Mouse (Mus musculus): ENCODE data around the gene Cntfr. TPM values are rescaled to one million over a fixed set of nuclear protein-coding genes. Genes with fewer than 3 reads are reported as not detected.

Cntfr gene
- polyA plus RNA-seq, 1 experiment from 2014 or later, result 19.0 TPM

DNA sequence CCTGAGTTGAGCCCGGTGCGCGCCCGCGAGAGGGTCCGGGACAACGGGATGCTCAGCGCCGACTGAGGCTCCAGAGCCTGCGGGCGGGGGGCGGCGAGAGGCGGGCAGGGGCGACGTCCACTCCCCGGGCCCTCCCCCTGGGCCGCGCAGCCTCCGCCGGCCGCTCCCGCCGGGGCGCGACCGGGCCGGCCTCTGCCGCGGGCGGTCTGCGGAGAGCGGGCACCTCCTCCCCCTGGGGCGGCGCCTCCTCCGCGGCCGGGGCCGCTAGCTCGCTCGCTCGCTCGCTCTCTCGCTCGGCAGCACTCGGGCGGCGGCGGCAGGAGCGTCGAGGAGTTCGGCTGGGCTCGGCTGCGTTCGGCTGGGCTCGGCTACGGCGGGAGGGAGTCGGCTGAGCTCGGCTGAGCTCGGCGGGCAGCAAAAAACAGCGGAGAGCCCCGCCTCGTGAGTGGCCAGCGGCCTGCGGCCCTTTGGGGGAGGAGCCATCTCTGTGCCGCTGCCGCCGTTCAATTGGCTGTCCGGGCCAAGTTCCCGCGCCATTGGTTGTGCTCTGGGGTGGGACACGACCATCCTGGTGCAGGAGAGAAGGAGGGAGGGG, 56.9 kb downstream of the Cntfr start, which contains the start of gene Enho:
Gene Enho, minus strand, starts transcription at position 412 of the 595 bp plus-strand sequence.
- peak; percentile 87 for ATAC-seq (ENCODE audit: insufficient number of reproducible peaks, low FRiP score, low TSS enrichment, low read depth)
- no peaks in the 10 kb centered on the region for H3K36me3 ChIP-seq
- H3K27me3 ChIP-seq, result peaks cover 5% of the 10 kb centered on the region; the same call in 1 of the 2 replicates
- H3K9ac ChIP-seq, result peak within 1 kb of the TSS; percentile 61
- H3K27ac ChIP-seq (replicated peaks), result peak within 1 kb of the TSS; percentile 63
- peak within 1 kb of the TSS; percentile 68 for H3K4me2 ChIP-seq (replicated peaks)
- H3K4me1 ChIP-seq, result peaks cover 44% of the 10 kb centered on the region
- no peaks in the 10 kb centered on the region for H3K9me3 ChIP-seq (replicated peaks)
- H3K4me3 ChIP-seq (replicated peaks), result peak within 1 kb of the TSS; percentile 54
- under 1% methylated on average over 72 of the region's 74 CpGs for WGBS

DNA sequence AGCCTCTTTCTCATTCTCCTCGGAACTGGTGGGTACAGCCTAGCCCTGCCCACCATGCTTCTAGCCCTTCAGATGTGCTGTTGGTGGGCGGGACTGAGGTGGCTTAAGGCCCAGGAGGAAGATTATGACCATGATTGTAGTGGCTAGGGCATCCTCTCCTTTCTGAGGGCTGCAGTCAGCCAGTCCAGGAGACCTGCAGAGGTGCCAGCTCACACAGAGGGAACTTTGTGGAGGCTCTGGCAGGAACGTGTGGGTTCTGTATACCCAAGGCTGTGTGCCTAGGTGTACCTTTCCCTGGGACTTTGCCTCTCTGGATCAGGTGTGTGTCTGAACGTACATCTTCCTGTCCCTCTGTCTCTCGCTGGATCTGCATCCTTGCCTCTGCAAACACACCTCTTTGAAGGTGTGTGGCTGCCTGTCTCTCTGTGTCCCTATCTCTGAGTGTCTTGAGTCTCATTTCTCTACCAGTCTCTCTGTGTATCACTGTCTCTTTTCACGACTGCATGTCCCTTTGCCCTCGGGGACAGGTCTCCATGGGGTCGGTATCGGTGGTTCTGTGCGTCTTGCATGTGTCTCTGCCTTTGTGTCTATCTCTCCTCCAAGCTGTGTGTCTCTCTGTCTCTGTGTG, 57.6 kb downstream of the Cntfr start:
- WGBS, result 15% methylated on average over 10 of the region's 10 CpGs
- ATAC-seq (ENCODE audit: insufficient number of reproducible peaks, low FRiP score, low TSS enrichment, low read depth), result no peak
- H3K36me3 ChIP-seq, result no peaks in the 10 kb centered on the region
- peak overlapping the region; percentile 61 for H3K9ac ChIP-seq
- H3K9me3 ChIP-seq (replicated peaks), result no peaks in the 10 kb centered on the region
- H3K4me2 ChIP-seq (replicated peaks), result peak overlapping the region; percentile 68
- peaks cover 5% of the 10 kb centered on the region; the same call in 1 of the 2 replicates for H3K27me3 ChIP-seq
- H3K4me3 ChIP-seq (replicated peaks), result peak overlapping the region; percentile 54
- H3K27ac ChIP-seq (replicated peaks), result no peak overlapping the region; the same call in 1 of the 2 replicates
- H3K4me1 ChIP-seq, result peaks cover 45% of the 10 kb centered on the region

DNA sequence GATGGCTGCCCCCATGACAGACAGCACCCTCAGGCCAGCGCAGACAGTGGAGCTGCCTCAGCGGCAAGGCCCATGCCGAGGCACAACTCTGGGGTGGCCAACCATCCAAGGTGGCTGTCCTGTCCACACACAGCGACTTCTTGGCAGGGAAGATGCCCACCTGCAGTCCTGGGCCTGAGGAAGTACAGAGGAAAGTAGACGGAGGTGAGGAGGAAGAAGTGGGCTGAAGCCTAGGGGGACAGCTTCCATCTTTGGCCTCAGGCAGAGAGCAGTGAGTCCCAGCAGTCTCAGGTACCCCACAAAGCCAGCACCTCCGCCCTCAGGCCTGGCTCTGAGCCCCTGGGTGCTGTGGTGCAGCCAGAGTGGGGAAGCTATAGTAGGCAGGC, 58.1 kb downstream of the Cntfr start:
- 71% methylated on average over 6 of the region's 6 CpGs for WGBS

DNA sequence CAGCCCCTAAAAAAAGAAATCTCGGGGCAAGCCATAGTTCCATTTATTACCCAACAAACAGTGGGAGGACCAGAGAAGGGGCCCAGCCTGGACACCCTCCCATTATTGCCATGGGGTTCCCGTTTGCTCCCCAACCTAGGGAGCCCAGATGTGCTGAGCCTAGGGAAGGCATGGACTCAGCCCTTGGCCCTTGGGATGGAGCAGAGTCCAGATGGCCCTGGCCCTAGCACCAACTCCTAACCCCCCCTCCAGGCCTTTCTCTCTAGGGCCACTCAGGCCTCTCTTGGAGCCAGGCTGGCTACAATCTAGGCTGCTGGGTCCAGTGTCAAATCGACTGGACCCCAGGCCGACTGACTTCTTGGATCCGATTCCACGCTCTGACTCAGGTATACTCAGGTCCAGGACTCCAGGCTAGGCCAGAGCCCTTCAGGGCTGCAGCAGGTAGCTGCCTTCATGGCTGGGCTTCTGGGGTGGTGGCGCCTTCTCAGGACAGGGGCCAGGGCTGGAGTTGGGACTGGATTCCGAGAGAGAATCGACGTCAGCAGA, 58.6 kb downstream of the Cntfr start:
- Histone ChIP-seq H3K4me3 (replicated peaks) (no peak overlapping the region), H3K27me3 (peaks cover 5% of the 10 kb centered on the region; the same call in 1 of the 2 replicates), H3K27ac (replicated peaks) (no peak overlapping the region), H3K4me2 (replicated peaks) (peak overlapping the region; percentile 68; the same call in 1 of the 2 replicates), H3K4me1 (peaks cover 52% of the 10 kb centered on the region), H3K9me3 (replicated peaks) (no peaks in the 10 kb centered on the region), H3K36me3 (no peaks in the 10 kb centered on the region), H3K9ac (no peak overlapping the region)
- 89% methylated on average over 10 of the region's 10 CpGs for WGBS
- no peak for ATAC-seq (ENCODE audit: insufficient number of reproducible peaks, low FRiP score, low TSS enrichment, low read depth)

More for the DNA sequence above, 58.1 kb downstream of the Cntfr start:
- peaks cover 5% of the 10 kb centered on the region; the same call in 1 of the 2 replicates for H3K27me3 ChIP-seq
- H3K4me2 ChIP-seq (replicated peaks), result peak overlapping the region; percentile 68
- no peak overlapping the region for H3K9ac ChIP-seq
- H3K36me3 ChIP-seq, result no peaks in the 10 kb centered on the region
- peaks cover 50% of the 10 kb centered on the region for H3K4me1 ChIP-seq
- H3K27ac ChIP-seq (replicated peaks), result no peak overlapping the region; the same call in 1 of the 2 replicates
- ATAC-seq (ENCODE audit: insufficient number of reproducible peaks, low FRiP score, low TSS enrichment, low read depth), result no peak
- no peaks in the 10 kb centered on the region for H3K9me3 ChIP-seq (replicated peaks)
- peak overlapping the region; percentile 54 for H3K4me3 ChIP-seq (replicated peaks)

DNA sequence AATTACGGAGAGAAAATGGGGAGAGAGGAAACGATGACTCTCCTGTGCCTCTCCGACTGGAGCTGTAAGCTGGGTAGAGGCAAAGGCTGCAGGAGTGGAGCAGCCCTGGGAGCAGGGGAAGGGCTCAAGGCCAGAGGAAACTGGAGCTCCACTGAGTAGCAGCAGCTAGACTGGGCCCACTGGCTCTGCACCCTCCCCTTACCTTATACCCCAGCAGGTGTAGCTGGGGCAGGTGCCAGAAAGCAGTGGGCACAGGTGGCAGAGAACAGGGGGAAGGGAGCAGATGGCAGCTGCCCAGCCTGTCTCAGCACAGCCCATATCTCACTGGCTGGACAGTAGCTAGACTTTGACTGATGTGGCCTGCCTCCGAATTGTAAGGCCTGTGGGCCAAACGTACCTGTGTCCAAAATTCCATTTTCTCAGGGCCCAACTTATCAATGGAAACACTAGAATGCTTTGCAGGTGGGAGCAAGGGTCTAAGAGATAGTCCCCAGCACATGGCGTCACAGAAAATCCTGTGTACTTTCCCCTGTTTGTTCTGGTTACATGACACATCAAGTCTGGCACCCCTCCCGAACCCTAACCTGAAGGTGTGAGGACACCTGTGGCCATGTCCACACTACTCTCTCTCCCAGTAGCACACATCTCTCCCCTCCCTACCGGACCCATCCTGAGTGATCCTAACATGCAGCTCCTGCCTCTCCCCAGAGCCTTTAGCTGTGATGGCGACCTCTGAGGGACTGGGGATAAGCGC, 59.8 kb downstream of the Cntfr start:
- Histone ChIP-seq H3K27ac (replicated peaks) (peak overlapping the region; percentile 58; the same call in 1 of the 2 replicates), H3K4me3 (replicated peaks) (no peak overlapping the region), H3K4me1 (peaks cover 64% of the 10 kb centered on the region), H3K9ac (no peak overlapping the region), H3K4me2 (replicated peaks) (no peak overlapping the region), H3K36me3 (no peaks in the 10 kb centered on the region), H3K27me3 (peaks cover 5% of the 10 kb centered on the region; the same call in 1 of the 2 replicates), H3K9me3 (replicated peaks) (no peaks in the 10 kb centered on the region)
- 77% methylated on average over 10 of the region's 10 CpGs for WGBS
- no peak for ATAC-seq (ENCODE audit: insufficient number of reproducible peaks, low FRiP score, low TSS enrichment, low read depth)

DNA sequence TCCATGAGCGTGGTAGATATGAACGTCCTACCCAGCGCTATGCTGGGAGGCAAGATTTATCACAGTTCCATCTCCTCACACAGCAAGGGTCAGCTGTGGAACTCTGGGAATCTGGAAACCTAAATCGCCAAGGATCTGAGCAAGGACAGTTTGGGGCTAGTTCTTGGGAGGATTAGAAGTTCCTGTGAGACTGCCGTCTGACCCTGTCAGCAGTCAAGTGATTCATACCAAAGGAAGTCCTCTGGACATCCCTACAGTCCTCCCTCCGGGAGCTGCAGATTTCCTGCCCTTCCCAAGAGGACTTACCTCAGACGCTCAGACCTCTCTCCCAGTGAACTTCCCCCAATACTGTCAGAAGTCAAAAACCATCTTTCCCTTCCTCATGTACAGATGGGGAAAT, 60.5 kb downstream of the Cntfr start:
- Histone ChIP-seq H3K4me1 (peaks cover 71% of the 10 kb centered on the region), H3K27ac (replicated peaks) (peak overlapping the region; percentile 58), H3K9ac (no peak overlapping the region), H3K36me3 (no peaks in the 10 kb centered on the region), H3K27me3 (peaks cover 5% of the 10 kb centered on the region; the same call in 1 of the 2 replicates), H3K9me3 (replicated peaks) (no peaks in the 10 kb centered on the region), H3K4me3 (replicated peaks) (no peak overlapping the region), H3K4me2 (replicated peaks) (no peak overlapping the region)
- no peak for ATAC-seq (ENCODE audit: insufficient number of reproducible peaks, low FRiP score, low TSS enrichment, low read depth)
- WGBS, result 33% methylated on average over 7 of the region's 7 CpGs

DNA sequence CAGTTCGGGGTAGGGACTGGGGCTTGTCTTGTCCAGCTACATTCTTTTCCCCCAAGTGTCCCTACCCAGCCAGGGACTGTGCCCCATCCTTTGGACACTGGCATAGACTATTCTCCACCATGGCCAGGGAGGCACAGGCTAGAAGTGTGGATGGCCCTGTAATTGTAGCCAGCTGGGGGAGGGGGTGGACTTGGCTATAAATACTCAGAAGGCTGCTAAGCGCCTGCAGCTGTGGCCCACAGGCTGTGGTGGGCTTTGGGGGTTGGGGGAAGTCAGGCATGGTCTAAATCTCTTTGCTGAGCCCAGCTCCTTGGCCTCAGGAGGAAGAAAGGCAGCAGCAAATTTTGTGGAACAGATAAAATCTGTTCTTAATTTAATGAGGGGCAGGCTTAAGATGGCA, 61.0 kb downstream of the Cntfr start:
- peaks cover 76% of the 10 kb centered on the region for H3K4me1 ChIP-seq

DNA sequence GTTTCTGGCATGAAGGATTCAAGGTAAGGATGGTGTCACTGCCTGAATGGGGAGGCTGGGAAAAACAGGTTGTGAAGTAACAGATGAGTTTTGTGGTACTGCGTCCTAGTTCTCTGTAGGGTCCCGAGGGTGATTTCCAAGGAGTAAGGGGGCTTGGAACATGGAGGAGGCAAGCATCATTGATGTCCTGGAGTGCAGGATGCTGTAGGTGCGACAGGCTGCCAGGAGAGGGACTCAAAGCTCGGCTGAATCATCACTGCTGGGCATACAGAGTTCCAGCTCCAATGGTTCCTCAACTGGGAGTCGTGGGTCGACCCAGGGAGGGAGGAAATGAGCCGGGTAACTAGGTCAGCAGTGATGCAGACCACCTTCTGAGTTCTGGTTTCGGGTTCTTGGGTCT, 61.7 kb downstream of the Cntfr start:
- H3K4me1 ChIP-seq, result peaks cover 76% of the 10 kb centered on the region
- 72% methylated on average over 8 of the region's 8 CpGs for WGBS
- H3K36me3 ChIP-seq, result no peaks in the 10 kb centered on the region
- no peak overlapping the region for H3K4me2 ChIP-seq (replicated peaks)
- H3K9ac ChIP-seq, result no peak overlapping the region
- no peak for ATAC-seq (ENCODE audit: insufficient number of reproducible peaks, low FRiP score, low TSS enrichment, low read depth)
- no peak overlapping the region for H3K27ac ChIP-seq (replicated peaks)
- H3K27me3 ChIP-seq, result peaks cover 5% of the 10 kb centered on the region; the same call in 1 of the 2 replicates
- no peak overlapping the region for H3K4me3 ChIP-seq (replicated peaks)
- no peaks in the 10 kb centered on the region for H3K9me3 ChIP-seq (replicated peaks)

More for the DNA sequence above, 61.0 kb downstream of the Cntfr start:
- Histone ChIP-seq H3K4me3 (replicated peaks) (no peak overlapping the region), H3K27ac (replicated peaks) (peak overlapping the region; percentile 58), H3K36me3 (no peaks in the 10 kb centered on the region), H3K9ac (no peak overlapping the region), H3K27me3 (peaks cover 5% of the 10 kb centered on the region; the same call in 1 of the 2 replicates), H3K4me2 (replicated peaks) (no peak overlapping the region), H3K9me3 (replicated peaks) (no peaks in the 10 kb centered on the region)
- ATAC-seq (ENCODE audit: insufficient number of reproducible peaks, low FRiP score, low TSS enrichment, low read depth), result no peak
- WGBS, result 43% methylated on average over 2 of the region's 2 CpGs

DNA sequence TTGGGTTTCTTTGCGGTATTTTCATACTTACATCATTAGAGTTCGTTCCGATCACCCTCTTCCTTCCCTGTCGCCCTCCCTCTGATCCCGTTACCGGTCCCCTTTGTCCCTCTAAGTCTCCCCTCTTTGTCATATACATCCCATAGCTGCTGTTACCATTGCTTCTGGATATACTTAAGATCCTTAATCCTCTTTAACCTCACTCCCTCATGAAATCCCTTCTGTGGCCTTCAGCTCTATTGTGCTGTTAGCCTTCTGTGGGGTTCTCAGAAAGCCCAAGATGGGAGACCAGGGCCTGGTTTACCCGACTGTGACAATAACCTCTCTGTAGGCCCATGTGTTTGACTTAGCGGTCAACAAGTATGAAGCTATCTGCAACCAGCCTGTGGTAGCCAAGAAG, 62.3 kb downstream of the Cntfr start:
- H3K27ac ChIP-seq (replicated peaks), result no peak overlapping the region
- H3K4me1 ChIP-seq, result peaks cover 81% of the 10 kb centered on the region
- H3K4me2 ChIP-seq (replicated peaks), result no peak overlapping the region
- H3K9ac ChIP-seq, result no peak overlapping the region
- H3K4me3 ChIP-seq (replicated peaks), result no peak overlapping the region
- H3K9me3 ChIP-seq (replicated peaks), result no peaks in the 10 kb centered on the region
- ATAC-seq (ENCODE audit: insufficient number of reproducible peaks, low FRiP score, low TSS enrichment, low read depth), result no peak
- H3K36me3 ChIP-seq, result no peaks in the 10 kb centered on the region
- peaks cover 5% of the 10 kb centered on the region; the same call in 1 of the 2 replicates for H3K27me3 ChIP-seq
- 84% methylated on average over 8 of the region's 8 CpGs for WGBS

DNA sequence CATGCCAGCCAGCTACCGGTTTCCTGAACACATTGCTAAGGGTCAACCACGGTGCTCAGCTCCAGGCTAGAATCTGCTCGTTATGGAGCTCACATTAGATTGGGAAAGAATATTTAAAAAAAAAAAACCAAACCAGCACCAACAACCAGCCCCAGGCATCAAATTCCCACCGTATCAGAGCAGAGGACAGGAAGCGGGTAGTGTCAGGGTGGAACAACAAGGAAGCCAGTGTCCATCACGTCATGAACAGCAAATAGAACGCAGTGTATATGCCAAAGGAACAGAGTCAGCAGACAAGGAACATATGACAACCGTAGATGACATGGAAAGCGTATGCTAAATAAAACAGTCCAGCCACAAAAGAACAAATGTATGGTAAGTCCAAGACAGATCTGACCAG, 63.9 kb downstream of the Cntfr start:
- H3K4me3 ChIP-seq (replicated peaks), result no peak overlapping the region
- no peaks in the 10 kb centered on the region for H3K9me3 ChIP-seq (replicated peaks)
- no peak for ATAC-seq (ENCODE audit: insufficient number of reproducible peaks, low FRiP score, low TSS enrichment, low read depth)
- H3K9ac ChIP-seq, result no peak overlapping the region
- no peak overlapping the region for H3K27ac ChIP-seq (replicated peaks)
- no peaks in the 10 kb centered on the region for H3K36me3 ChIP-seq
- H3K27me3 ChIP-seq, result peaks cover 5% of the 10 kb centered on the region; the same call in 1 of the 2 replicates
- no peak overlapping the region for H3K4me2 ChIP-seq (replicated peaks)
- WGBS, result 45% methylated on average over 9 of the region's 9 CpGs
- H3K4me1 ChIP-seq, result peaks cover 84% of the 10 kb centered on the region

DNA sequence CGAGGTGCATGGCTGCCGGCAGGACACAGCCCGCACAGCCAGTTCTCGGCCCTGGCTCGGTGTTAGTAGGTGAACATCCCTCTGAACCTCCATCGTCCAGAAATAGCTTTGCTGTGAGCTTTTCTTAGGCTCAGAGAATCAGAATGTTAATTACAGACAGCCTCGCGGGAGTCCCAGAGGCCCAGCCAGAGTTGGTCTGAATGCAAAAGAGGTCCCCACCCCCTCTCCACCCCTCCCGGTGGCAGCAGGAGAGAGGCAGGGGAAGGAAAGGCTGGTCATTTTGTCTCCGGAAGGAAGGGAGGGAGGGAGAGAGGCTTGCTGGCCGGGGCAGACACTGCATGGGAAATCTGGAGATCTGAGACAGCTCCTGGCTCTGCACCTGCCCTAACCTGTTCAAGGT, 65.5 kb downstream of the Cntfr start:
- Histone ChIP-seq H3K27ac (replicated peaks) (peak overlapping the region; percentile 58; the same call in 1 of the 2 replicates), H3K36me3 (no peaks in the 10 kb centered on the region), H3K4me1 (peaks cover 82% of the 10 kb centered on the region), H3K4me3 (replicated peaks) (no peak overlapping the region), H3K9ac (no peak overlapping the region), H3K9me3 (replicated peaks) (no peaks in the 10 kb centered on the region), H3K4me2 (replicated peaks) (peak overlapping the region; percentile 28), H3K27me3 (peaks cover 3% of the 10 kb centered on the region; the same call in 1 of the 2 replicates)
- 3% methylated on average over 11 of the region's 11 CpGs for WGBS
- peak; percentile 49; the same call in 1 of the 2 replicates for ATAC-seq (ENCODE audit: insufficient number of reproducible peaks, low FRiP score, low TSS enrichment, low read depth)
